Mouse (Mus musculus): Measurements from ENCODE around the gene Tcf7l2.

- TF ChIP-seq POLR2A (IDR thresholded peaks at IDR 0.05; ENCODE audit: extremely low read depth, insufficient read depth, low read length) (no peak), CTCF (IDR thresholded peaks at IDR 0.05; ENCODE audit: low read depth, low read length) (no peak)
Observed at GRCm38 (mm10) chr19:55925425-55925803, 183.8 kb downstream of the Tcf7l2 start.

Data from liver, adult 2 months (tissue).